Mouse (Mus musculus): Measurements from ENCODE around the gene Zfp422. TPM values are rescaled to one million over a fixed set of nuclear protein-coding genes. Genes with fewer than 3 reads are reported as not detected.

Zfp422 gene
- total RNA-seq (2021) = 10 to 100 TPM; 23.7 to 26.9 TPM
- long read RNA-seq, experiment 1, transcript Zfp422-202 (2 exons, 3,187 nt) = major isoform, 33 of 51 reads
- long read RNA-seq, experiment 1, transcript Zfp422-201 (2 exons, 2,375 nt) = minor isoform, 7 of 51 reads
- long read RNA-seq, experiment 1, partial matches to known transcripts = 6 of 51 reads
- long read RNA-seq, experiment 1, other reads (novel, unspliced or antisense) = 3 of 51 reads
- long read RNA-seq, experiment 2, transcript Zfp422-202 (2 exons, 3,187 nt) = major isoform, 22 of 36 reads
- long read RNA-seq, experiment 2, transcript Zfp422-201 (2 exons, 2,375 nt) = minor isoform, 8 of 36 reads
- long read RNA-seq, experiment 2, partial matches to known transcripts = 0 of 36 reads
- long read RNA-seq, experiment 2, other reads (novel, unspliced or antisense) = 5 of 36 reads

- DNase-seq (ENCODE audit: low spot score in 2 of 2) = peak; percentile 61 to 76
Observed at GRCm38 (mm10) chr6:116628539-116629171, at the start of gene Zfp422. TSS of gene Zfp422 (minus strand) at chr6:116628999.

GRCm38 (mm10) chr6:116677321-116677720, 48.5 kb upstream of the Zfp422 start:
- no peak for DNase-seq (ENCODE audit: low spot score in 2 of 2)

DNA sequence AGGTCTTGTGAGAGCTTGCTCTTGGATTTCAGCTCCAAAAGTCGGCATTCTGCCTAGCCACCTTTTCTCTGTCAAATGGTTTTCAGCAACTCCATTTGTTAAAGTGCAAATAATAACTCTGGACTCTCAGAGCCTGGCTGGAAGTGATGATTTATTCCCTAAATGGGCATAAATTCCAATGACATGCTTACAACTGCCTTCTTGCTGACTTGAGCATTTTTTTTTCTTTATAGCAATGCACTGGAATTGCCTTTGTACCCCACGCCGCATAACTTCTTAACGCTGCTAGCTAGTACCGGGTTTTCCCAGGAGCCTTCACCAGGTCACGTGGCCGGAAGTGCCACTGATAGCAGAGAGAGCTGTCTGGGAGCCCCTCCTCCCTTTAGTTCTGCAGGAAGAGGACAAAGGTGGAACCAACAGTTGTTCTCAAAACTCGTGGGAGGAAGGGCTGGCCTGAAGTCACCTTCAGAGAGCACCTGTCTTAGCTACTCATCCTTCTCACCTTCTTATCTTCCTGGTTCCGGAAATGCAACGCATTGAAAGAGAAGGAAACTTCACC, 47.6 kb upstream of the Zfp422 start:
- DNase-seq (ENCODE audit: low spot score in 2 of 2) = no peak

GRCm38 (mm10) chr6:116674283-116674886, 45.6 kb upstream of the Zfp422 start:
- DNase-seq (ENCODE audit: low spot score in 2 of 2) = no peak

DNA sequence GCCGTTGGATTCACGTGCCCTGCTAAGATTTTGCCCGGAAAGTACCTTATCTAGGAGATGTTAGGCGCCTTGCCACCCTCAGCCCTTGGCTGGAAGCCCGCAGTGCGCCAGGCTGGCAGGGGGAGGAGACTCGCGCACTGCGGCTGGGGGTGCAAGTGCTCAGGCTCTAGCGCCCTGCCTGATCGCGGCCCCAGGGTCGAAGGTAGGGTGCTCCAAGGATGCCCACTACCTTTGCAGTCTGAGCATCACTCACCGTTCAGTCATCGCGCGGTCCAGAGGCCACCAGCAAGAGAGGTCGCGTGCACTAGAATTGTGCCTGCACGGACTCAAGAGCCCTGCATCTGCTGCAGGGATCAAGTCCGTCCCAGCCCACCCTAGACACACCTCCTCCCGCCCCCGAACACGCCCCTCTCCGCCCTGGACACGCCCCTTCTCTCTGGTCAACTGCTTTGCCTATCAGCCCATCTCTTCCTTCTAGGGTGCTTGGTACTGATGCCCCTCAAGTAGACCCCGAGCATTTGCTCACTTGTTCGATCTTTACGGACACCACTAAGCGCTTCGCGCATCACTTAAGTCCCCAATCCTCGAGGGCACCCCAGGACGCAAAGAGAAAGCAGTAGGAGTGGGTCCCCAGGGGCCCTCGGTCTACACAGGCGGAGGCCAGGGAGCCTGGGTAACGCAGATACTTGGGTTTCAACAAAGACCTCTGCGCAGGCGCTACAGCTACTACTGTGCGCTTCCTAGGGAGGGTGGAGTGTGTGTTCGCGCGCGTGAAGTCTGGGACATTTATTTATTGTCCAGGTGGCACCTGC, 44.9 kb upstream of the Zfp422 start, which contains the start of gene Rassf4:
TSS of gene Rassf4 (minus strand) at position 482 of the 812 bp plus-strand sequence.
- peak; percentile 66 to 67 for DNase-seq (ENCODE audit: low spot score in 2 of 2)

GRCm38 (mm10) chr6:116672349-116672748, 43.5 kb upstream of the Zfp422 start:
- no peak for DNase-seq (ENCODE audit: low spot score in 2 of 2)

- DNase-seq (ENCODE audit: low spot score in 2 of 2) = no peak
Observed at GRCm38 (mm10) chr6:116671768-116672167, 43.0 kb upstream of the Zfp422 start.

DNA sequence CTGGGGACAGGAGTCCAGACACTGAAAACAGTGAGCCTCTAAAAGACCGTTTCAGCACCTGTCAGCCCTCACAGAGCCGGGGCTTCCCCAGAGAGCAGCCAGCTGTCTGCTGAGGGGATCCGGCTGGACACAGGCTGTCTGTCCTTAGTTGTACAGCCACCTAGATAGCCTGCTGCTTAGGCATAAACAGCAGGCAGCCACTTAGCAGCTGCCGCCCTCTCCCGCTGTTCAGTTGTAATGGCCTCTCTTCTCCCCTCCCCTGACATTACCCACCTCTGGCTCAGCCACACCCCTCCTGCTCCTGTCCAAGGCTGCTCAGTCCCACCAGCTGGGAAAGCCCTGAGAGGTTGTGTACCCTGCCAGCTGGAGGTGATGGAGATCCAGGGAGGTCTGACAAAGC, 42.2 kb upstream of the Zfp422 start:
- no peak for DNase-seq (ENCODE audit: low spot score in 2 of 2)

- peak in 1 of 2 experiments; percentile 21 for DNase-seq (ENCODE audit: low spot score in 2 of 2)
Observed at GRCm38 (mm10) chr6:116670144-116670543, 41.3 kb upstream of the Zfp422 start.

DNA sequence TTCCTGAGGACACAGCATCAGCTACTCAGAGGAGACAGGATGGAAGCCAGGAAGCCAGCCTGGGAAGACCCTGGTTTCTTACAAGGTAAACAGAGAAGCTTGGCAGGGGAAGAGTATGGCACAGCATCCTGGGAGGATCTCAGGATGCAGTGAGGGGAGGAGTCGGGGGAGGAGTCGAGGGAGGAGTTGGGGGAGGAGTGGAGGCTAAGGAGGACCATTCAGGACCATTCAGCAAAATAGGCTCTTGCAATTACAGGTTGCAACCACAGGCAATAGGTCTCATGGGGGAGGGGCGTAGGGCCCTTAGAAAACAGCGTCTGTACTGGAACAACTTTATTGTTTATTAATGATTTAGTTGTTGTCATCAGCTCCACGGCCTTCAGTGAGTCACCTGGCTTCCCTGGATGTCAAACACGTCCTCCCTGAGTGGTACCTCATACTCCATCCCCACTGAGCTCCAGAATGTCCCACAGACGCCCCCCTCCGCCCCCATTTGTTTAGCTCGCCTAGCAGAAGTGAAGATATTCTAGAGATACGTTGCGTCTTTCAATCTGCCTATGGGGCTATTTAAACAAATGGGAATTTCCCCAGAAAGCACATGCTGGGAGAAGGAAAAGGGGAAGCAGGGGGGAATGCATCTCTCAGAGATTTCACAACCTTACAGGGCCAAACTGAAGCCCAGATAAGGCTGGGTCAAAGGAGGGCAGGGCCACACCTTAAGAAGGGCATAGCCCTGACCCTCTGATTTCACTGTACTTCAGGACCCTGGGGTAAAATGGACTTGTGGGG, 40.1 kb upstream of the Zfp422 start:
- DNase-seq (ENCODE audit: low spot score in 2 of 2) = no peak

DNA sequence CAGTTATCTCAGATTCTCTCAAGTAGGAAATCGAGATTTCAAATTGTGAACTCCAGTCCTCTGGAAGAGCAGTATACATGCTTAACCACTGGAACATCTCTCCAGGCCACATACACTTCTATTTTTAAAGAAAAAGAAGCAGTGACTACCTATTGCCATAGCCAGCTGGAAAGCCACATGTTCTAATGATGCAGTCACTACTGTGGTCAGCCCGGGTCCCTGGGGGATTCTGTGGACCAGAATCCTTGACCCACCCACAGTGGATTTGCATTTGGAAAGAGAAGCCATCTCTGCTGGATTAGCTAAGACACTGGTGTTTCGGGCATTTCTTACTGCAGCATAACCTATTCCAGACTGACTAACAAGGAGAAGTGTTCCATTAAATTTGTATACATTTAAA, 38.6 kb upstream of the Zfp422 start:
- DNase-seq (ENCODE audit: low spot score in 2 of 2) = no peak

GRCm38 (mm10) chr6:116666892-116667291, 38.1 kb upstream of the Zfp422 start:
- DNase-seq (ENCODE audit: low spot score in 2 of 2) = no peak

- no peak for DNase-seq (ENCODE audit: low spot score in 2 of 2)
Observed at GRCm38 (mm10) chr6:116666085-116666750, 37.4 kb upstream of the Zfp422 start.

GRCm38 (mm10) chr6:116664830-116665229, 36.0 kb upstream of the Zfp422 start:
- no peak for DNase-seq (ENCODE audit: low spot score in 2 of 2)

DNA sequence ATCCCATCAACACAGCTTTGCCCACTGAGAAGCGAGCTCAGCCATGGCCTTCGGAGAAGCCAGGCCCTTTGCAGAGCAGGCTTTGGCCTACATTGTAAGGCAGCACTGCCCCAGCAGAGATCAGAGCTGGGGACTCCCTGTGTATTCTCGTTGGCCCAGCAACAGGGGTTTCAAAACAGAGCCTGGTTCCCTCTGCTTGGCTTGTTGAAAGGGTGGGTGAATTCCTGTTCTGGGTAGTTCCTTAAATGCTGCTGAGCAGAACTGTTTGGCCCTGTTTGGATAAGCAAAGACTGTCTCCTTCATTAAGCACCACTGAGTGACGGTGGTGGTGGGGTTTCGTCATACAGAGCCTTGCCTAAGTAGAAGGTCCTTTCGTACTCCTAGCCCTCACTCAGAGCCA, 35.2 kb upstream of the Zfp422 start:
- no peak for DNase-seq (ENCODE audit: low spot score in 2 of 2)

DNA sequence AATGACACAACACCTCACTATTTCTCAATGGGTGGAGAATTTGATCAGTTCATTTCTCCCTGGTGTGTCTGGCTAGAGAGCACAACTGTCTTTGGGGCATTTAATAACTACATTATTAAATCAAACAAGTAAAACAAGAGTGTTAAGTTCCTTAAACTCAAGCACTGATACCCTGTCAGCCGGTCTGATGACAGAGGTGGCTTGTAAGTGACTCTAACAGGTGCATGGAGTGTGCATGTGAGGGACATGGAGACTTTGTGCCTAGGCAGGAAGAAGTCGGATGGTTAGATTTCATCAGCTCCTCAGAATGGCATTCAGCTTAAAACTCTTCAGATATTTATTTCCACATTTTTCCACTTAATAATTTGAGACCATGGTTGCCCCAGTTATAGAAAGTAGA, 34.6 kb upstream of the Zfp422 start:
- no peak for DNase-seq (ENCODE audit: low spot score in 2 of 2)

DNA sequence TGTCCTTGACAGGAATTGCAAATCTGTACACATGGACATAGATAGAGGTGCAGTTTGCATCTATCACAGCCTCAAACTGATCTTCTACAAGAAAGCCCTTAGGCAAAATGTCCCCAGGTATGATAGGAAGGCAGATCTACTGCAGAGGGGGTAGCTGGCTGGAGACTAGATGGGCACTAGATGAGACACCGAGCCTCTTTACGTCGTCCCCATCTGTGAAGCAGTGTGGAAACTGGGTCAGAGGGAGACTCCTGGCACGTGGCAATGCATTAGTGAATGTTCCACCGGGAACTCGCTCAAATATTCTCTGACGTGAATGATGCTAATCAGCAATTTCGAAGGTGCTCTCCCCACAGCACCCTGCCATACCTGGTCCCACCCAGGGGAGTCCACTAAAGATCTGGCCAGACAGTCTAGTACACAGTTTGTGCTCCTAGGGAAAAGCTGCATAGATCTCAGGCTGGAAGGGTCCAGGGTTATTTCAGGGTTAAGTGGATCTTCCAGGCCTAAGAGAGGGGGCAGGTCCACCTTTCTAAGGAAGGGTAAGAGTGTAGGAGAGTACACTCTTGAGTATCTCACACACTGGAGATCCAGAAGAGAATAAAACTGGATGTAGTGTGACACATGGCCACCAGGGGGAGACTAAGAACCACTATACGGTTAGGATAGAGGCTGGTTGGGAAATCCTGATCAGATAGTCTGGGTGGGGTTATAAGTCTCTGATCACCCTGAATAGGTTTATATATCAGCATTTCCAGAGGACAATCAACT, 25.1 kb upstream of the Zfp422 start:
- DNase-seq (ENCODE audit: low spot score in 2 of 2) = peak; percentile 64 to 68

DNA sequence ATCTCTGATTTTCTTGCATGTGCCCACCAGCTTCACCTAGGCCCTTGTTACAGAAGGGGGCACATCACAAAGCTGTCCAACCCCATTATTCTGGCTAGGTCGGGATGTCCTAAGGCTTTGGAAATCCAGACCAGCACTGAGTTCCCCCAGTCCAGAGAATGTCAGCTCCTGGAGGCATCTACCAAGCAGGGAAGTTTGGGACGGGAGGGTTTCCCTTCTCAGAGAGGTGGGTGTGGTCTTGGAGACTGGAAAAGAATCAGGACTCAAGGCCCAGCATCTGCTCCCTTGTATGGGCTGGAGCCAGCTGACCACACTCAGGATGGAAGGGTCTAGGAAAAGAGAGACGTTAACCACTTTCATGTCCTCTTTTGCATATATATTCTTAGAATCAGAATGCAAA, 24.4 kb upstream of the Zfp422 start:
- no peak for DNase-seq (ENCODE audit: low spot score in 2 of 2)

Data from layer of hippocampus, postnatal 14 days (tissue).